Mouse (Mus musculus) cortical plate, adult 2 months (tissue): Measurements from ENCODE around the gene Rcan1.

ENCODE experiments used
- CTCF ChIP-seq: fragments of 200-500 bp; IDR thresholded peaks from 2 replicates; pipeline ENCODE4 v1.5.1; 2011; ENCODE audit warnings: mild to moderate bottlenecking, control low read depth, low read length; ENCODE audit not compliant: insufficient read depth; ENCODE audit errors: extremely low read depth
- POLR2A ChIP-seq: fragments of 200-500 bp; IDR thresholded peaks from 2 replicates; pipeline ENCODE4 v1.6.1; 2011; ENCODE audit warnings: mild to moderate bottlenecking, low read length, control low read depth; ENCODE audit not compliant: insufficient read depth; ENCODE audit errors: extremely low read depth

DNA sequence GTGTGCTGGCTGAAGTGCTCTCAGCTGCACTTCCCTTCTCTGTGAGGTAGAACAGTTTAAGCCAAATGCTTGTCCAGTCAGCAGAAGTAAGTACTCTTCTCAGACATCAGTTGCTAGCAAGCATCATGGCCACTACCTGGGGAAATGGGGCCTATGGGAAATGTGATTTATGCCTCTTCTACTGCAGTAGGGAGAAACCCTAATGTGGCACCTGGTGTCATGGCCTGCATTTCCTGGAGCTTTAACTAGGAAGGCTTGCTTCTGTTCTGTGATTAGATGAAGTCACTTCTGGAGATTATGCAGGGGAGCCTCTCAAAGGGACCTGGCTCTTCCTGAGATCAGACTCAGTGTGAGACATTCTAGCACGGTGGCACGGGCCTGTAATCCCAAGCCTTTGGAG lies 60.3 kb downstream of the Rcan1 start:
- no peak for TF ChIP-seq CTCF
- no peak for TF ChIP-seq POLR2A
